Mouse (Mus musculus): ENCODE results near the gene Pxdc1.

The Pxdc1 gene

DNA sequence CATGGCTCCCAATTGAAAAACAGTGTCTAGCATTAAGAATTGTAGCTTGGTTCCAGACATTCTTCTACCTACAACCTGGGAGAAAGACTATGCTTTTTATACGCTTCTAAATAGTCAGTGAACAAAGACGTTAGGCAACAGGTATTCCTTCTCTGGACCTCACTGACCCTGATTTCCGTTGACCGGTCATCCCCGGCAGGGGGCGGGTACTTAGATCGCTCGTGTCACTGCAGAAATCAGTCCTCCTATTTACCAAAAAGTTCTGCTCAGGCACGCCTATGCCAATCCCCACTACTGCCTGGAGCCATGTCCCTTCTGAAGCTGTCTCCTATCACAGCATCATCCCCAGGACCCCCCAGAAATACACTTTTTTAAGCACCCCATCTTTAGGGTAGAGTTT is at the start of gene Pxdc1:
Gene Pxdc1 (minus strand): TSS at position 96 of the 400 bp plus-strand sequence.
- peak; percentile 15 for DNase-seq (ENCODE audit: low read depth, low spot score)

DNA sequence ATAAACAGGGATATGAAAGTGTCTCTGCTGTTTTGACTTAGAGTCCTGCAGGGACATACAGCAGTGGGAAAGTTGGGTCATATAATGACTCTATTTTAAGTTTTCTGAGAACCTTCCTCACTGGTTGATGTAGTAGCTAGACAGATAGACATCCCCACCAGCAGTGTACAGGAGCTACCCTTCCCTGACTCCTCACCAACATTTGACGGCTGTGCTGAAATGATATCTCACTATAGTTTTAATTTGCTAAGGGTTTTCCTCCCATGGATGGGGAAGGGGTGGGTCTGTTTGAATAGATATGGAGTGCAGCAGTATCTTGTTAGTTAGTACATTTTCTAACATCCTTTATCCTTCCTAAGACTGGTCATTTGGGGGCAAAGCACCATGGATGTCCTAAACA is 47.3 kb upstream of the Pxdc1 start:
- DNase-seq (ENCODE audit: low read depth, low spot score), result no peak

DNA sequence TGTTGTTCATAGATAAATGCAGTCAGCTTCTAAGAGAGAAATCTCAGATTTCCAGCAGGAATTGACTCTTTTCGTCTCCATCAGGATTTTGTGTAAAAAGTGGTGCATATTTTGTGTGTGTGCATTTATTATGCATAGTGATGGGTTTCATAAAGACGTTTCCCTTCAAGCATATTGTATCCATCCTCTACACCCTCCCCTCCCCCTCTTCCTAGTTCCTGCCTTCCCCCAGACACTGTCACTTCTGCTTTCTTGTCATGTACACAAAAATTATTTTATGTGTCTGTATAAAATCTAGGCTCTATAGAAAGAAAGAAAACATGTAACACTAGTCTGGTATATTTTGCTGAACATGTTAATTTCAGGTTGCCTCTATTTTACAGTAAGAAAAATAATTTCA is 46.8 kb upstream of the Pxdc1 start:
- no peak for DNase-seq (ENCODE audit: low read depth, low spot score)

DNA sequence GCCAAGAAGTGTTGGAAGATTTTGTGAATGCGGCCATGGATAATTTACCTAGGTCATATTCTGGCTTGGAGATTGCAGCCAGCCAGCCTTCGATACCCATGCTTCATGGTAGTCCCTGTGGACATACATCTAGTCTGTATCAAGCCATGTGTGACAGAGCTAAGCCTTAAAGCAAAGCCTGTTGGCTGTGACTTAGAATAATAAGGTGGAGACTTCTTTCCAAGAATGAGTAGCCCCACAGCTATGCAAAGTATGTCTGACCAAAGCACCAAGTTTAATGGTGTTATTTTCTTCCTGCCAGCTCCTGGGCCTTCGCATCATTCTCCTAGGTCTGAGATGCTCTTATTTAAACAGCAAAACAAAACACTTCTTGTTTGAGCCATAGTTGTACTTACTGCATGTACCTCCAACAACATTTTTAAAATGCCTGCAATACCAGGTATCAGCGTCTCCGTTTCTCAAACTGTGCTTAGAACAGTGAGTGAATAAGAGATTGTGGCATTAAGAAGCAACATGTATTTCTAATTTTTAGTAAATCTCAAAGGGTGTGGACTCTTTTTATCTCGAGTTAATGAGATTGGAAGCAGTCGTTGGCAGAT is 43.5 kb upstream of the Pxdc1 start:
- no peak for DNase-seq (ENCODE audit: low read depth, low spot score)

DNA sequence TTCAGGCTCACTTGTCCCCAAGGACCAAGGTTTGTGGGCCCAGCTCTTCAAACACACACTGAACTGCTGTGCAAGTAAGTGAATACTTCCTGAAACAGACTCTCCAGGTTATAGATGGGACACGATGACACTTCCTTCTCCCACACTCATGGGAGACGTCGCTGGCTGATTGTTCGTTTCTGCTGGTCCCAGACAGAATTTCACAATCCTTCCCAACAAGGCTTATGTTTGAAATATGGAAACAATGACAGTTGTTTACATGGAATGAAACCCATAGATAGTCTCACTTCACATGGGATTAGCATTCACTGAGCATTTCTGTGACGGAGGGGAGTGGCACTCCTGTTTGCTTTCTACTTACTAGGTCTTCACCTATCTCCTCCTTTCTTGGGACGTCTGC is 39.8 kb upstream of the Pxdc1 start:
- DNase-seq (ENCODE audit: low read depth, low spot score), result no peak

DNA sequence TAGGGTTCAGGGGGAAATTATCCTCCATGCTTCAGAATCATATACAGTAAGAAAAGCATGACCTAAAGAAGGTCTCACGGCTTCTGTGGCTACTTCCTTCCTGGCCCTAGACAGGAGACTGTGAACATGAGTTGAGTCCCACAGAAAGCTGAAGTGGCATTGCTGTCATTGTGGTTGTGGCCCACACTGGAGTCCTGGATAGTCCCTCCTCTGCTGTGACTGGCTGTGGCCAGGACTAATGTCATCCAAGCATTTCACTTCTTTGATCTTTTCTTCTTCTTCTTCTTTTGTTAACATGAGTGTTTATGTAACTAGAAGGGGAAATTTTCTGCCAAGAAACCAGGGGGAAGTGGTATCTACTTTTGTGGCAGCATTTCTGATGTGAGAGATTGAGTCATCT is 37.8 kb upstream of the Pxdc1 start:
- no peak for DNase-seq (ENCODE audit: low read depth, low spot score)

DNA sequence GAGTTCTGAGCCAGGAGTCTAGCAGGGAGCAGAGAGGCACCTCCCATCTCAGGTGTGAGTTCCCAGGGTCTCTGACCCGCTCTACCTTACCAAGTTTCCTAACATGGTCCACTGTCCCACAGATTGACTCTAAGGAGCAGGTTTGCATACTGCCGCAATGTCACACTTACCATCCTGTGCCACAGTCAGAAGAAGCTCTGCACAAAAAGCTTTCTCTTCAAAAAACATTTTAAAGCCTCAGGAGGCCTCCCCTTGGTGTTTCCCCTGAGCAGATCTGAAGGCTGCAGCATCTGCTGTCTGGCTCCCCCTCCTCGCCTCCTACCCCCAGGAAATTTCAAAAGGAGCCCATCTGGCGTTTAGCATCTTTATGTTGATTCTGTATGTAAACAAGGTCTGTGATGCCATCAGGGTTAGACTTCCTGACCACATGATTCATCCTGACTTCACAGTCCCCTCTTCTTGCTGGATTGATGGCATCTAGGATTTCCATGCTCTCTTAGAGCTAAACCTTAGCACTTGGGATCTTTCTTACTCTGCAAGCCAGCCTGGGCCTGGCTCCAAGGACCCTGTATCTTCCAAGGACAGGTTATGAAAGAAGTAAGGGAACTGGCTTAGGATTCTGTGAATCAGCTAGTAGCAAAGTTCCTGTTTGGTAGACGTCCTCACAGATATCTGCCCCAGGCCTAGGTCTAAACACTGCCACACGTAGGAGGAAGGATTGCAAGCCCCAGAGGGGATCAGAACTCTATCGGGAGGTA is 31.9 kb upstream of the Pxdc1 start:
- DNase-seq (ENCODE audit: low read depth, low spot score), result no peak

DNA sequence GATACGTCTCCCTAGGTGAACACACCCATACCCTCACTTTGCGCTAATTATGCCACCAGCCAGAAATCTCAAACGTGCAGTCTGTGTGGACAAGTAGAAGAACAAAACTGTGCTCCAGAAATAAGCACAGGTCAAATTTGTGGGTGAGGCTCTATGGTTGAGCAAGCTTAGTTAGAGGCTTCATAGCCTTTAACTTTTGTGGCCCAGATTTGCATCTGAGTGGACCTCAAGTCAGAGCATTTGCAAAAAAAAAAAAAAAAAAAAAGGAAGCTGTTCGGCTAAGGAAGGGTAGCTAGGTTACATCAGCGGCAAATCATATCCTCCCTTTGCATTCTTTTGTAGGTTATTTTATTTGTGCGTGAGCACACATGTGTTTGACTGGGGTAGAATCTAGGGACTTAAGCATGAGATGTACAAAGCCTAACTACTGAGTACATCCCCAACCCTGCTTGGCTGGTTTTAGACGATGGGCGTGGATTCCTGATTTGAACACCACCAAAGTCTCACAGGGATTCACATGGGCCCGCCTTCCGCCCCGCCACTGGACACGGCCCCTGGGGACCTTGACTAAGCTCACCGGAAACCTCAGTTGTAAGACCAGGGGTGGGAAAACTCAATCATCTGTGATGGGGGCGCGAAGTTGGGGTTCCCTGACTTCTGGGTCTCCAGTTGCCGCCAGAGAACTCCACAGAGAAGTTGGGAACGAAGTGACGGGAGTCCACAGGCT is 30.6 kb upstream of the Pxdc1 start:
- DNase-seq (ENCODE audit: low read depth, low spot score), result peak; percentile 5

DNA sequence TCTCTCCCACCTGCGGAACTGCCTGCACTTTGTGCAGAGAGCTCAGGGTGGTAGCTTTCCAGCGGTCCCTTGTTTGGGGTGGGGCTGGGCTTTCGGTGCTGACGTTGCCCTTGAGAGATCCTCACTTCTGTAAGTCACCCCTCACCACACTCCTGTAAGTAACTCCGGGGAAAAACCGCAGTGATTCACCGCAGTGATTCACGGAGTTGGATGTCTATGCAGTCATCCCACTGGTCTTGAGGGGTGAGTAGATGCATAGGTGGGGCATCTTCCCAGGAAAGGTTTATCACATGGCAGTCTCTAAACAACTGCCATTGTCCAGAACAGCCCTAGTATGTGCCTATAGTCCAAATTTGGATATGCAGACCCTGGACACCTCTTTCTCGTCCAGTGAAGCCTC is 30.0 kb upstream of the Pxdc1 start:
- DNase-seq (ENCODE audit: low read depth, low spot score), result no peak

DNA sequence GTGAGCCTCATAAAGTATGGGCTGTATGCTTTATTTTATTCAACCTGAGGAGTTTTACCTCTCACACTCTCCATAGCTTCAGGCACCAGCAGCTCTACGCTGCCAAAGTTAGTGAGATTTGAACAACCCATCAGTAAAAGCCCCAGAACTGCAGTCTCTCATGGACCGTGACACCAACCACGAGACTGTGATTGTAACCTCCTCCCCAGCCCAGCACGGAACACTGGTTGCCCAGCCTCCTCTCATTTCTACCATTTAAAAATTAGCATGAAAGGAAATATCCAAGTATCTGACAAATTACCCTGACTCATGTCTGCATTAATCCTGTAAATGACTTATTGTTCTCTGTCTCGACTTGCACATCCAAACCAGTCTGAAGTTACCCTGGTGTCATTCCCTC is 23.2 kb upstream of the Pxdc1 start:
- no peak for DNase-seq (ENCODE audit: low read depth, low spot score)

DNA sequence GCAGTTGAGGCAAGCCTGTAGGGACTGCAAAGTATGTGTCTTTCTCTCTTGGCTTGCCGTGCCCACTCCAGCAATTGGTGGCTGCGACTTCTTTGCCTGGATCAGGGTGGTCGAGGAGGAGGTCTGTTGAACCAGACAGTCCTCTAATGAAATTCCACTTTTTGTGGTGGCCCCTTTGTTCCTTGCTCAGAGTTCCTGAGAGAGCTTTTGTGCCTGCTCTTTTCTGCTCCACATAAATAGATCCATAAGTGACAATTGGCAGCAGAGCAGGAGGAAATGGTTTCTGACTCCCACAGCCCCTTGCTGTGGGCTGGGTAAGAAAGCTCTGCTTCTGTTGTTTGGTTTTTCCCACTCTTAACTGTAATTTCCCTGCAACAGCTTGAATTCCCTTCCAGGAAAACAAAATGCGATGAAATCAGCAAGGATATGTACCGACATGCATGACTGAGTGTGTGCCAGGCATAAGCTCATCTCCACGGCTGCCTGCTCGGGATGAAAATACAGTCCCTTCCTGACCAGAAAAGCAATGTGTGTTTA is 22.6 kb upstream of the Pxdc1 start:
- DNase-seq (ENCODE audit: low read depth, low spot score), result no peak

DNA sequence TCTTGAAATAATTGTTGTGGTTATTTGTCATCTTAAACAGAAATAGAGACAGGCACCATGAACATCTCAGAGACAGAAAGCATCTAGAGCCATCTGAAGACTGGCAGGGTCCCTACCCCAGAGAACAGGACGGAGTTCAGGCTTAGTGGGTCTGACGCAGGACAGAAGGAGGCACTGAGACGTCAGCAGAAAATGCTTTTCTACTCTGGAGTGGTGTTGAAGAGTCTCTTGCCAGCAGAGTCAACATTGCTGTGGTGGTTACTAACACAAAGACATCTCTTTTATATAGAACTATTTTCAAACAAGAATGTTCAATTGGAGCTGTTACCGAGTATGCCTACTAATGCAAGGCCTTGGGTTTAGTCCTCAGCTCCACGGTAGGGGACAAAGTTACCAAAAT is 20.1 kb upstream of the Pxdc1 start:
- no peak for DNase-seq (ENCODE audit: low read depth, low spot score)

DNA sequence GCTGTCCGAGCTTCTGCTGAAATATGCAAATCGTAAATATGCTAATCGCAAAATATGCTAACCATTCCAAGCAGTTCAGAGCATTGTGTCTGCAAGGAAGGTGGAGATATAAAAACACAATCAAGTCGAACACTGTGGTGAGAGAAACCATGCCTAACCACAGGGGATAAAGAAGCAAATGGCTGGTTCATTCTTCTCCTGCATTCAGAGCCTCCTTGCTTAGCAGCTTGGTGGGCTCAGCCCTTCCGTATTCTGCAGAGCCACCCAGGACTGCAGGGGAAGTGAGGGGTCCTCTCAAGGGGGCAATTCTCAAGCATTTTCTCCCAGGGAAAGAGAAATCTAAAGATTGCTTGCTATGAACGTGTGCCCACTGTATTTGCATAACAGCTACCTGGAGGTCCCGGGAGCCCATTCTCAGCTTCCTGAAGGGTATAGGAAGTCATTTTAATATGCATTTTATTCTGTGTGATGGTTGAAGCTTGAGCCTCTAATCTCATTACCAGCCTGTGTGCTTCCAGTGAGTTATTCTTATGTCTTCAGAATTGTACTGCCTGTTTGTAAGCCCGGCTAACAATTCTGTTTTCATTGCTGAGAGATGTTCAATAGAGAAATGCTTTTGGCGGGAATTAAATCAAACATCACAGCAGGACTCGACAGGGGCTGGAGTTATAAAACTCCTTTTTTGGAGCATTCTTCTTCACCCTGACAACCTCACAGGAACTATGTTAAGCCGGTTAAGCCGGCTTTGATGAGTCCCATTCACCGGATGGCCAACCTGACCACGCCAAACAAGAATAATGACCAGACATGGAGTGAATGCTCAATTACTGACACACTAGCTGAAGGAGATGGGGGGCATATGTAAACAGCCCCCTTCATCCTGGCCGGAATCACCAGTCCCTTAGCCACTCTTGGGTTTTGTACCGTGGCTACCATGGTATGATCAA is 16.9 kb upstream of the Pxdc1 start:
- DNase-seq (ENCODE audit: low read depth, low spot score), result no peak

DNA sequence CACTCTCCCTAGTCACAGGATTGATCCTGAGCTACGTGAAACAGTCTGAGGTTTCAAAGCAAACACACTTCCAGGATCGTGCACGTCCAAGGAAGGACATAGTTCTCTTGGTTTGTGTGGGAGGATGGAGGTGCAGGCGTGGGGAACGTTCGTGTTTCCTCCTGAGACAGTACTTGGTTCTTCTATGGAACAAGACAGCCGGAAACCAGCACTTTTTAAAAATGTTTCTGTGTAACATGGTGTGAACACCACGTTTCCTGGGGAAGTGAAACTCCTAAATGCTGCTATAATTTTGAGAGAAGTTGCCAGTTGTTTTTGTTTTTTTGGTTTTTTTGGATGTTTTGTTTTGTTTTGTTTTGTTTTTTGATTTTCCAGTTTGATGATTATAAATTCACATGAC is 13.9 kb upstream of the Pxdc1 start:
- DNase-seq (ENCODE audit: low read depth, low spot score), result no peak

DNA sequence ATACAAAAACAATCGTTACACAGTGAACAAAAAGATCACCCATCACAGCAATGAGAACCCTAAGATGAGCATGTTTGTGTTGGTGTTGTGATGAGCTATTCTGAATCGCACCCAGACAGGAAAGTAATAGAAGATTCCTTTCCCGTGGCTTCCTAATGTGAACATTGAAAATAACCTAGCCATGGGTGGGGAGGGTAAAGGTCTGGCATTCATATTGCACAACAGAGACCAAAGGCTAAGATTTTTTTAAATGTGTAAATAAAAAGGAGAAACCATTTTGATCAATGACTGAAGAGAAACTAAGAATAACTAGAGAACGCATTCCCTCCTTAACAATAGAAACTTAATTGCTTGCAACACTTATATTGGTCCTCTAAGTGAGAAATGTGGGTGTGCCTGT is 11.8 kb upstream of the Pxdc1 start:
- no peak for DNase-seq (ENCODE audit: low read depth, low spot score)

DNA sequence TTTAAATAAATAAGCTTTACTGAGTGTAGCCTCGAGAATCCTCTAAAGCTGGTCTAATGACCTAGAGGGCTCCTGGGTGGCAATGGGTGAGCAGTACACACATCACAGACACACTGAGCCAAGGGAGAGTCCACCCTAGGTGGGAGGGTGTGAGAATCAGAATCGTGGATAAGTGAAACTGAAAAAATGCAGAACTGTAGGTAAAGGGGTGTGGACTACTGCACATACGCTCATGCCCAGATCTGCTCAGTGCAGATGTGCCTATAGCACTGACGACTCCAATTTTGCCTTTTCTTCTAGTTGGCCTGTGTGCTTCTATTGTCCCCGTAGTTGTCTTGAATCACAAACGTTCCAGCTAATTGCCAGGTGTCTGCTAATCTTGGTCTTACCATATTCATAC is 10.5 kb upstream of the Pxdc1 start:
- DNase-seq (ENCODE audit: low read depth, low spot score), result no peak

DNA sequence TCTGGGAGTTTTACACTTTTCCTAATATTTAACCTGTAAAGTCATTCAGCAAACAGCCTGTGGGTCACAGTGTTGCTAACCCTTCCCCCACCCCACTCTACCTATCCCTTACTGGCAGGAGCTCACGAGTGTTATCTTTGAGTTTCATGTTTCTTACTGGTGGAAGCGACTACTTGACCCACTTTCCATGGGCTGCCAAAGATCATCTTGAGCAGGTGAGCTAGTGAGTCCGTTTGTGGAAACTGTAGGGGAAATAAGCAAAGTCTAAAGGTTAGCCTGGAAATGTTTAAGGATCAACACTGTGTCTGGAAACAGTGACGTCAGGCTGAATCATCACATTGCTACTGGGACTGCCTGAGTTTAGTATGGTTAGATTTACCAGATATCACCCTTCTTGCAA is 6.2 kb upstream of the Pxdc1 start:
- DNase-seq (ENCODE audit: low read depth, low spot score), result no peak

DNA sequence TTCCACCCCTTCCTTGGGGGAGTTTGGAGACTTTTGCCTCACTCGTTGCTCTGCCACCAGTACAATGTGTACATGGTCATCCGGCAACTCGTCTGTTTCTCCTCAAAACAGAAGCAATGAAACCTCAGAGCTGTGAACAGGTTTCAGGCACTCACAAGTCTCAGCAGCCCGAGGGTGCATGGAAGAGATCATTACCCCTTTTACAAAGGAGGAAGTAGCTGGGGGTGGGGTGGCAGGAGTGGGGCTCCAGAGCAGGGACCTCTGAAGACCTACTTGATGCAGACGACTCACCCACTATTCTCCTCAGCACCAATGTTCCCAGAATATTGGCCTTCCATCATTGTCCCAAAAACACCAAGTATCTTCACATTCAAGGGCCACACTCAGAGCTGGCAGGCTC is 3.1 kb upstream of the Pxdc1 start:
- no peak for DNase-seq (ENCODE audit: low read depth, low spot score)

DNA sequence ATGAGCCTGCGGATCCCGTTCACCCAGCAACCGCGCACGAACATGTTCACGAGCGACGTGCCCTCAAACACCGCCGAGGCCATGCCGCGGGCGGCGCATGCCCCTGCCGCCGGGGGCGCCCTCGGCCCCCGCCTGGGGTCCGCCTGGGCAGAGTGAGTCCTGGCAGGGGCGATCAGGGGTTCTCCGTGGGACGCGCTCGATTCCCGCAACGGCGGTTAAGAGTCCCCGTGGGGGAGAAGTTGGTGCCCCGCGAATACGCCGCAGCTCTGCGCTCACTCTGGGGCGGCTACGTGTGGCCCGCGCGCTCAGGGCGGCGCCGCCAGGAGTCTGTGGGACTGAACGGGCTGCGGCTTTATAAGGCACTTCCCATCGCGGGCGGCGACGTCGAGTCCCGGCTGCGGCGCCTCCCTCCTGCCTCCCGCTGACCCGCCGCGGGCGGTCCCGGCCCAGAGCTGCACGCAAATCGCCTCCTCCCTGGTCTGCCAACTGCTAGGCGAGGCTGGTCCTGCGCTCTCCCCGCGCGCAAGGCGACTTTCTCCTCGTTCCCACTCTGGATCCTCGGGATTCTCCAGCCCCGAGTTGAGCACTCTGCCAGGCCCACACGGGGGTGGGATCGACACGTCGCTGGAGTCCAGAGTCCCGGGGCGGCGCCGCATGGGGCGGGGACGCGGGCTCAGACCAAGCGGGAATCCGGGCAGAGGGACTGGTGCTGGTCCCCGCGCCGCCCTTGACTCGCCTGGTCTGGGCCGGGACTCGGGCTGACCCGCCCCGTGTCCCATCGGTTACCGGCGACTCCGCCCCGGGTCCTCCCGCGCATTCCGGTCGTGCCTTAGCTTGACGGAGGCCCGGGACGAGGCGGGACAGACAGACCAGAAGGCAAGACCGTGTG is 689 bp downstream of the Pxdc1 start:
- DNase-seq (ENCODE audit: low read depth, low spot score), result peak; percentile 85

DNA sequence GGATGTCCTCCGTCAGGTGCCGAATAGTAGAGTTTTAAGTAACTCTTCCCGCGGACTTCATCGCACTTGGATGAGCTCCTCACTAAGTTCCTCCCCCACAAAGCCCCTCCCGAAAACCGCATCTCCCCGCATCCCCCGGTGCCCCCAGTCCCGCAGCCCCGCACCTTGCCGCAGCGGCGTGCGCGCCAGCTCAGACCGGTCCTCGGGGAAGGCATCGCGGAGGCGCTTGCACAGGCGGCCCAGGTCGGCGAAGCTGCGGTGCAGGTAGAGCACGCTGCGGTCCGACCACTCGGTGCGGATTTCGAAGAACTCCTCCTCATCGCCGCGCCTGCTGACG is 1.3 kb downstream of the Pxdc1 start:
- DNase-seq (ENCODE audit: low read depth, low spot score), result peak; percentile 60
